Mouse (Mus musculus) layer of hippocampus, postnatal 10 days (tissue): ENCODE data around the gene Mid2. TPM values are rescaled to one million over a fixed set of nuclear protein-coding genes. Genes with fewer than 3 reads are reported as not detected.

Experiments used
- total RNA-seq, 2 experiments: library from RNA; stranded (reverse); gene quantifications; 2 replicates each; pipeline ENCODE4 v1.2.3; 2021

Gene Mid2
- total RNA-seq, 2 experiments from 2014 or later = 23.2 to 28.8 TPM

Other genes with a start within 250 kb of the Mid2 start
- gene Prps1, start 208.0 kb upstream of the Mid2 start, total RNA-seq = 10 to 100 TPM; 57.5 to 70.6 TPM
- gene Tsc22d3, start 63.9 kb upstream of the Mid2 start, total RNA-seq = 10 to 100 TPM; 66.0 to 76.4 TPM
- gene Tex13b, start 148.8 kb downstream of the Mid2 start, total RNA-seq = not detected
- gene Vsig1, start 243.0 kb downstream of the Mid2 start, total RNA-seq = under 1 TPM; 0.27 TPM